Mouse (Mus musculus) forebrain, postnatal 0 days (tissue): ENCODE results near the gene Slc27a4. TPM values are rescaled to one million over a fixed set of nuclear protein-coding genes. Genes with fewer than 3 reads are reported as not detected.
A peak's percentile ranks its signal among the peaks of the same experiment; 100 is the strongest.

Source experiments
- ATAC-seq: fragments of 200-750 bp; cut with Nextera tagmentation; 2 replicates; pipeline ENCODE4 v1.8.0; 2017; ENCODE audit warnings: mild to moderate bottlenecking, moderate library complexity
- DNase-seq: peaks from one replicate; pipeline ENCODE4 v3.0.0-alpha.2; 2015
- H3K27ac ChIP-seq: fragments of 300-500 bp; sonication (generic); 2 replicates; pipeline ENCODE4 v1.5.1; 2014; ENCODE audit warnings: low read depth, mild to moderate bottlenecking, antibody characterized with exemption, low read length, moderate library complexity, mixed read lengths
- H3K27me3 ChIP-seq: fragments of 300-500 bp; sonication (generic); 2 replicates; pipeline ENCODE4 v1.6.1; 2014; ENCODE audit warnings: mild to moderate bottlenecking, low read length, mixed read lengths; ENCODE audit not compliant: insufficient read depth
- H3K36me3 ChIP-seq: fragments of 300-500 bp; sonication (generic); 2 replicates; pipeline ENCODE4 v1.6.1; 2014; ENCODE audit warnings: mild to moderate bottlenecking, moderate library complexity; ENCODE audit not compliant: insufficient read depth
- H3K4me1 ChIP-seq: fragments of 300-500 bp; sonication (generic); 2 replicates; pipeline ENCODE4 v1.6.1; 2014; ENCODE audit warnings: antibody characterized with exemption; ENCODE audit not compliant: insufficient read depth
- H3K4me2 ChIP-seq: fragments of 300-500 bp; sonication (generic); 2 replicates; pipeline ENCODE4 v1.6.1; 2014; ENCODE audit warnings: low read depth, mild to moderate bottlenecking, moderate library complexity
- H3K4me3 ChIP-seq: fragments of 300-500 bp; sonication (generic); 2 replicates; pipeline ENCODE4 v1.5.1; 2014; ENCODE audit warnings: low read depth, low read length, mixed read lengths
- H3K9ac ChIP-seq: fragments of 300-500 bp; sonication (generic); 2 replicates; pipeline ENCODE4 v1.6.1; 2014; ENCODE audit warnings: mild to moderate bottlenecking
- H3K9me3 ChIP-seq: fragments of 300-500 bp; sonication (generic); 2 replicates; pipeline ENCODE4 v1.6.1; 2016; ENCODE audit warnings: low read length
- CTCF ChIP-seq: sonication (generic); IDR thresholded peaks from 2 replicates; pipeline ENCODE4 v1.5.1; 2016; ENCODE audit warnings: antibody characterized with exemption, control low read depth, low read depth
- WGBS: fragments of 180-500 bp; shearing (Covaris S2); extraction: QIAGEN DNeasy Blood & Tissue Kit; methylation state at CpG from one replicate; pipeline ENCODE4 v1.1.7; 2014; 5-methylcytosine and 5-hydroxymethylcytosine counted together
- polyA plus RNA-seq: library from polyadenylated mRNA; unstranded; fragments of >200 nt; fragmentation: Nextera tagmentation; extraction: Ambion mirVana; gene quantifications from 2 replicates; pipeline ENCODE4 v1.2.1, GENCODE M21; 2015
- total RNA-seq: library from RNA; depleted of rRNA; stranded (reverse); fragments of >200 nt; gene quantifications from 2 replicates; pipeline ENCODE4 v1.2.3, GENCODE M21; 2014

Gene Slc27a4
- total and polyA plus RNA-seq, 2 experiments from 2014 or later = 40.3 to 82.9 TPM

GRCm38 (mm10) chr2:29820025-29820817, 17.8 kb downstream of the Slc27a4 start, which contains the start of gene Urm1:
TSS of gene Urm1 (plus strand) at chr2:29820075.
- Histone ChIP-seq H3K36me3 (peaks cover 17% of the 10 kb centered on the region), H3K27me3 (no peaks in the 10 kb centered on the region), H3K4me2 (peak within 1 kb of the TSS; percentile 80), H3K4me1 (peaks cover 6% of the 10 kb centered on the region; the same call in 1 of the 2 replicates), H3K9me3 (no peaks in the 10 kb centered on the region), H3K27ac (peak within 1 kb of the TSS; percentile 92), H3K4me3 (peak within 1 kb of the TSS; percentile 46), H3K9ac (peak within 1 kb of the TSS; percentile 77)
- ATAC-seq (peak; percentile 71), DNase-seq (peak; percentile 83)
- 1% methylated on average over 34 of the region's 35 CpGs for WGBS
- TF ChIP-seq CTCF = peak; percentile 38; the same call in 1 of the 2 replicates

DNA sequence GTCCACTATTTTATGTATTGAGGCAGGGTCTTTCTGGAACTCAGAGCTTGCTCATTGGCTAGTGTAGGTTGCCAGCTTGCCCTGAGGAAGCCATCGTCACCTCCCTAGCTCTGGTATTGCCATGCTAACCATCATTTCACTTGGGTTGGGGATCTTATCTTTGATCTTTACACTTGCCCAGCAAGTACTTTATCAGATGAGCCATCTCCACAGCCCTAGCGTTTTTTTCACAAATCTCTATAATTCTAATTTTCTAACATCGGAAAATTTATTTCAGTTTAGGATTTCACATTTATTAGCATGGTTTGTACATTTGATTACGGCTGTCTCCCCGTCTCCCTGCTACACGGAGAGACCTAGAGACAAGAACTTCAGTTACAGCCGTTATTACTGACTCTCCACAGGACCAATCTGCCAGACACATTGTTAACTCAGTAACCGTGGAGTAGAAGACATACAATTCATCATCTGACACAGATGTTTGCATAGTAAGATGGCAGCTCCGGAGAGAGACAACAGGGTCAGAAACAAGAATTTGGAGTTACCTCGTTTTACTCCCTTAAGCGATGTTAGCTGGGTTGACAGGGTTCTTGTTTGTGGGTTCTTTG, 24.0 kb downstream of the Slc27a4 start:
- H3K27me3 ChIP-seq = no peaks in the 10 kb centered on the region
- no peak for TF ChIP-seq CTCF
- H3K4me1 ChIP-seq = 0 out of 2 replicates have a peak, but pooled peaks cover 9% of the 10 kb centered on the region
- peak overlapping the region; percentile 84 for H3K4me2 ChIP-seq
- H3K9me3 ChIP-seq = no peaks in the 10 kb centered on the region
- 14% methylated on average over 11 of the region's 11 CpGs for WGBS
- H3K4me3 ChIP-seq = peak overlapping the region; percentile 84
- 0 out of 2 replicates have a peak, but pooled peaks cover 5% of the 10 kb centered on the region for H3K36me3 ChIP-seq
- ATAC-seq = peak; percentile 35
- DNase-seq = peak; percentile 11
- H3K9ac ChIP-seq = peak overlapping the region; percentile 66
- peak overlapping the region; percentile 94 for H3K27ac ChIP-seq

DNA sequence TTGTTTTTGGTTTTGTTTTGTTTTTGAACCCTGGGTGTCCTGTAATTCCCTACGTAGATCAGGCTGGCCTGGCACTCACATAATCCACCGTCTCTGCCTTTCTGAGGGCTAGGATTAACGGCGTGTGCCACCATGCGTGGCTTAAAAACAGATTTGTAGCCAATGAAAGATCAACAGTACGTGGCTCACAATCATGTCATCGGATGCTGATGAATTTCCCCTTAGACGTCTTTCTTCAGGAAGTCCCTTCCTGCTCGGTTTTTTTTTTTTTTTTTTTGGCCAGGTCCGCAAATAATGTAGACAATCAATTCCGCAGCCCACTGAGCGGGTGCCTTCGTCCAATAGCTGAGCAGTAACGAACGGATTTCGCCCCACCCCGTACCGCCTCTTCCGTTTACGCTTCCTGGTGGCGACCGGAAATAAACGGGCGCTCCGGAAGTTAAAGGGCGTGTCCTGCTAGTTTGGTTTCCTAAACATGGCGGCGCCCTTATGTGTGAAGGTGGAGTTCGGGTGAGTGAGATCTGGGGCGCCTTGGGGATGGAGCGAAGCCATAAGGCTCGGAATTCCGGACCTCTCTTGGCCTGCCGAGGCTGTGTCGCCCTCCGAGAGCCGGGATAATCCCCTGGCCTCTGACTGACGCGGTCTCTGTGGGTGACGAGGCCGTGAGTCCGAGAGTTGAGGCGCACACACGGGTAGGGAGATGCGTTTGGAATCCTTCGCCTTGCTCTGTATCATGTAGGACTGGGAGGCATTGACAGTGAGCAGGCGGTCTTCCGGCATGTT, 24.7 kb downstream of the Slc27a4 start:
- Histone ChIP-seq H3K4me2 (peak overlapping the region; percentile 84), H3K4me1 (0 out of 2 replicates have a peak, but pooled peaks cover 9% of the 10 kb centered on the region), H3K27me3 (no peaks in the 10 kb centered on the region), H3K4me3 (peak overlapping the region; percentile 84), H3K27ac (peak overlapping the region; percentile 94), H3K9me3 (no peaks in the 10 kb centered on the region), H3K9ac (peak overlapping the region; percentile 75), H3K36me3 (0 out of 2 replicates have a peak, but pooled peaks cover 5% of the 10 kb centered on the region)
- peak; percentile 29 for TF ChIP-seq CTCF
- ATAC-seq = peak; percentile 99
- under 1% methylated on average over 48 of the region's 48 CpGs for WGBS
- DNase-seq = peak; percentile 97

- DNase-seq (no peak), ATAC-seq (no peak)
- 5% methylated on average over 12 of the region's 12 CpGs for WGBS
- H3K36me3 ChIP-seq = peaks cover 8% of the 10 kb centered on the region; the same call in 1 of the 2 replicates
- no peaks in the 10 kb centered on the region for H3K9me3 ChIP-seq
- H3K27ac ChIP-seq = peak overlapping the region; percentile 66
- H3K4me1 ChIP-seq = 0 out of 2 replicates have a peak, but pooled peaks cover 9% of the 10 kb centered on the region
- peak overlapping the region; percentile 84 for H3K4me2 ChIP-seq
- peak overlapping the region; percentile 75 for H3K9ac ChIP-seq
- H3K4me3 ChIP-seq = peak overlapping the region; percentile 84
- H3K27me3 ChIP-seq = no peaks in the 10 kb centered on the region
- TF ChIP-seq CTCF = no peak
These were observed 25.2 kb downstream of the Slc27a4 start for GRCm38 (mm10) chr2:29827709-29828024.

DNA sequence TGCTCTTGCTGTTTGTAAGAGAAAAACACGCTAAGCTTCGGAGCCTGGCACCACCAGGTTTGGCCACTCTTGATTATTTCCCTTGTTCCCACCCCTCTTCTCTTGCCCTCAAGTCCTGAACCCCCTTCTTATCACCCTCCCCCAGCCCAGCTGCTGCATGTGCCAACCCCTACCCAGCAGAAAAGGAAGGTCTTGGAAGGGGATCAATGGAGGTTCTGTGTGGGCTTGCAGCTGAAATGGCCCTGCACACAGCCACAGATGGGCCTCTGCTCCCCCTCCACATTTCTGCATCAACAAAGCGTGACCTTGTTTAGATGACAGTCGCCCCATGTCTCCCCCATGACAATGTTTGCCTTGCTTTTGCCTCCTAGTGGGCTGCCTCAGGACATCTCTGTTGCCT, 28.7 kb downstream of the Slc27a4 start:
- H3K27ac ChIP-seq = no peak overlapping the region
- peaks cover 22% of the 10 kb centered on the region; the same call in 1 of the 2 replicates for H3K36me3 ChIP-seq
- 91% methylated on average over 4 of the region's 4 CpGs for WGBS
- H3K4me3 ChIP-seq = no peak overlapping the region
- ATAC-seq = no peak
- no peaks in the 10 kb centered on the region for H3K9me3 ChIP-seq
- 0 out of 2 replicates have a peak, but pooled peaks cover 9% of the 10 kb centered on the region for H3K4me1 ChIP-seq
- DNase-seq = no peak
- H3K4me2 ChIP-seq = no peak overlapping the region
- H3K27me3 ChIP-seq = no peaks in the 10 kb centered on the region
- TF ChIP-seq CTCF = no peak
- no peak overlapping the region for H3K9ac ChIP-seq

DNA sequence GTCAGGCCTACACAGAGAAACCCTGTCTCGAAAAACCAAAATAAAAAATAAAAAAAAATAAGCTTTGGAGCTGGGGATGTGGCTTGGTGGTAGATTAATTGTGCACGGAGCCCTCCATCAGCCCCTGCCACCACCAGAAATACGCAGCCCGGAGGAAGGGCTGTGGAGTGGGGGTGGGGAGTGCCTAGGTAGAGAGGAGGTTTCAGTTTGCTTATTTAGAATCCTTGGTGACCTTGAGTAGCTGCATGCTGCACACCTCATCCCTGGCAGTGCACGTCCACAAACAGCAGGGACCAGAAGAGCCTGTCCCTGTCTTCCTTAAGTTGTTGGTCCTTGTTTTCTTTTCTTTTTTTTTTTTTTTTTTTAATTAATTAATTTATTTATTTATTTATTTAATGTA, 31.4 kb downstream of the Slc27a4 start:
- 93% methylated on average over 5 of the region's 5 CpGs for WGBS
- ATAC-seq (no peak), DNase-seq (no peak)
- no peak overlapping the region for H3K27ac ChIP-seq
- H3K27me3 ChIP-seq = no peaks in the 10 kb centered on the region
- peaks cover 24% of the 10 kb centered on the region; the same call in 1 of the 2 replicates for H3K36me3 ChIP-seq
- H3K4me2 ChIP-seq = no peak overlapping the region
- H3K4me3 ChIP-seq = no peak overlapping the region
- H3K9me3 ChIP-seq = no peaks in the 10 kb centered on the region
- TF ChIP-seq CTCF = no peak
- no peaks in the 10 kb centered on the region for H3K4me1 ChIP-seq
- no peak overlapping the region for H3K9ac ChIP-seq
